Mouse (Mus musculus) gonadal fat pad, adult 2 months (tissue): ENCODE data around the gene Fbxo11. TPM values are rescaled to one million over a fixed set of nuclear protein-coding genes. Genes with fewer than 3 reads are reported as not detected.
"Not testable (repeated sequence)": the region's sequence is repeated elsewhere in the genome, so short reads cannot be mapped to it uniquely, and the experiment has no call there.

Source experiments
- DNase-seq: peaks from one replicate; pipeline ENCODE4 v3.0.0-alpha.2; 2012; ENCODE audit warnings: low read depth
- polyA plus RNA-seq: library from polyadenylated mRNA; depleted of rRNA; stranded (reverse); fragments of >200 nt; gene quantifications from 2 replicates; pipeline ENCODE4 v1.2.3, GENCODE M21; 2012

Fbxo11 gene
- polyA plus RNA-seq, 1 experiment, result 16.2 TPM

GRCm38 (mm10) chr17:88067202-88067901, 2.3 kb upstream of the Fbxo11 start:
- DNase-seq, result no peak

- no peak for DNase-seq
Observed at GRCm38 (mm10) chr17:88066799-88067198, 1.7 kb upstream of the Fbxo11 start.

- peak; percentile 69 for DNase-seq
Observed at GRCm38 (mm10) chr17:88065801-88066646, 933 bp upstream of the Fbxo11 start.

- DNase-seq, result no peak
Observed at GRCm38 (mm10) chr17:88064347-88065030, 602 bp downstream of the Fbxo11 start.

GRCm38 (mm10) chr17:88063980-88064346, 1.1 kb downstream of the Fbxo11 start:
- DNase-seq, result no peak

GRCm38 (mm10) chr17:88062860-88063580, 2.1 kb downstream of the Fbxo11 start:
- no peak for DNase-seq

GRCm38 (mm10) chr17:88061942-88062341, 3.1 kb downstream of the Fbxo11 start:
- no peak for DNase-seq

- DNase-seq, result no peak
Observed at GRCm38 (mm10) chr17:88058280-88058679, 6.8 kb downstream of the Fbxo11 start.

GRCm38 (mm10) chr17:88057846-88058245, 7.2 kb downstream of the Fbxo11 start:
- no peak for DNase-seq

GRCm38 (mm10) chr17:88051679-88052078, 13.4 kb downstream of the Fbxo11 start:
- DNase-seq, result no peak

GRCm38 (mm10) chr17:88050892-88051291, 14.2 kb downstream of the Fbxo11 start:
- no peak for DNase-seq

- no peak for DNase-seq
Observed at GRCm38 (mm10) chr17:88050318-88050717, 14.8 kb downstream of the Fbxo11 start.

- DNase-seq, result no peak
Observed at GRCm38 (mm10) chr17:88042099-88043086, 22.7 kb downstream of the Fbxo11 start.

- no peak for DNase-seq
Observed at GRCm38 (mm10) chr17:88040810-88041209, 24.3 kb downstream of the Fbxo11 start.

- no peak for DNase-seq
Observed at GRCm38 (mm10) chr17:88034418-88034817, 30.7 kb downstream of the Fbxo11 start.

GRCm38 (mm10) chr17:88031755-88032154, 33.3 kb downstream of the Fbxo11 start:
- no peak for DNase-seq

- DNase-seq, result no peak
Observed at GRCm38 (mm10) chr17:88029194-88029970, 35.7 kb downstream of the Fbxo11 start.

GRCm38 (mm10) chr17:88025227-88025626, 39.9 kb downstream of the Fbxo11 start:
- no peak for DNase-seq

- DNase-seq, result no peak
Observed at GRCm38 (mm10) chr17:88023924-88024323, 41.2 kb downstream of the Fbxo11 start.

GRCm38 (mm10) chr17:88016027-88016426, 49.1 kb downstream of the Fbxo11 start:
- DNase-seq, result not testable (repeated sequence)
